Mouse (Mus musculus): ENCODE measurements around the gene Fbxo3. TPM values are rescaled to one million over a fixed set of nuclear protein-coding genes. Genes with fewer than 3 reads are reported as not detected.
"Not testable (repeated sequence)": the region's sequence is repeated elsewhere in the genome, so short reads cannot be mapped to it uniquely, and the experiment has no call there.

Gene Fbxo3
- polyA plus RNA-seq (2014; fragmentation: Nextera tagmentation; extraction: Ambion mirVana) = 49.6 and 53.4 TPM in 2 replicates

GRCm38 (mm10) chr2:104027458-104028138 is at the start of gene Fbxo3:
Gene Fbxo3 (plus strand): TSS chr2:104027721.
- Histone ChIP-seq H3K27ac (ENCODE audit: low read depth) (peak within 1 kb of the TSS; percentile 3; the same call in 1 of the 2 replicates), H3K4me2 (ENCODE audit: low read length) (peak within 1 kb of the TSS; percentile 58), H3K27me3 (replicated peaks; ENCODE audit: control insufficient read depth, insufficient read depth, low read length) (no peaks in the 10 kb centered on the region), H3K9me3 (ENCODE audit: control insufficient read depth, low read length) (no peaks in the 10 kb centered on the region), H3K4me1 (replicated peaks; ENCODE audit: control insufficient read depth, insufficient read depth, low read length) (peaks cover 12% of the 10 kb centered on the region), H3K4me3 (ENCODE audit: low read depth, low read length) (peak within 1 kb of the TSS; percentile 65), H3K36me3 (ENCODE audit: control insufficient read depth, insufficient read depth, low read length) (peaks cover 12% of the 10 kb centered on the region; the same call in 1 of the 2 replicates), H3K9ac (ENCODE audit: low read length) (peak within 1 kb of the TSS; percentile 73)
- WGBS = under 1% methylated on average over 41 of the region's 44 CpGs
- DNase-seq (ENCODE audit: low spot score) = peak; percentile 94
- peak; percentile 97 for ATAC-seq (replicated peaks; ENCODE audit: low FRiP score, low TSS enrichment, low read depth)

- WGBS = 7% methylated on average over 5 of the region's 5 CpGs
- Histone ChIP-seq H3K9ac (ENCODE audit: low read length) (no peak overlapping the region), H3K9me3 (ENCODE audit: control insufficient read depth, low read length) (no peaks in the 10 kb centered on the region), H3K36me3 (ENCODE audit: control insufficient read depth, insufficient read depth, low read length) (no peaks in the 10 kb centered on the region), H3K4me3 (ENCODE audit: low read depth, low read length) (no peak overlapping the region), H3K27ac (ENCODE audit: low read depth) (no peak overlapping the region), H3K27me3 (replicated peaks; ENCODE audit: control insufficient read depth, insufficient read depth, low read length) (no peaks in the 10 kb centered on the region), H3K4me2 (ENCODE audit: low read length) (no peak overlapping the region), H3K4me1 (replicated peaks; ENCODE audit: control insufficient read depth, insufficient read depth, low read length) (no peaks in the 10 kb centered on the region)
- ATAC-seq (replicated peaks; ENCODE audit: low FRiP score, low TSS enrichment, low read depth) = 0 out of 2 replicates have a peak, but pooled peaks have one; percentile 58
- DNase-seq (ENCODE audit: low spot score) = peak; percentile 90
These were observed 45.3 kb upstream of the Fbxo3 start for GRCm38 (mm10) chr2:103982250-103982649.

- Histone ChIP-seq H3K4me2 (ENCODE audit: low read length) (no peak overlapping the region), H3K4me3 (ENCODE audit: low read depth, low read length) (no peak overlapping the region), H3K27ac (ENCODE audit: low read depth) (no peak overlapping the region), H3K9me3 (ENCODE audit: control insufficient read depth, low read length) (no peaks in the 10 kb centered on the region), H3K27me3 (replicated peaks; ENCODE audit: control insufficient read depth, insufficient read depth, low read length) (no peaks in the 10 kb centered on the region), H3K4me1 (replicated peaks; ENCODE audit: control insufficient read depth, insufficient read depth, low read length) (no peaks in the 10 kb centered on the region), H3K9ac (ENCODE audit: low read length) (no peak overlapping the region), H3K36me3 (ENCODE audit: control insufficient read depth, insufficient read depth, low read length) (no peaks in the 10 kb centered on the region)
- DNase-seq (ENCODE audit: low spot score) (no peak), ATAC-seq (replicated peaks; ENCODE audit: low FRiP score, low TSS enrichment, low read depth) (no peak)
- WGBS = 88% methylated on average over 10 of the region's 10 CpGs
These were observed 44.4 kb upstream of the Fbxo3 start for GRCm38 (mm10) chr2:103983146-103983545.

GRCm38 (mm10) chr2:103987595-103987994 is 39.9 kb upstream of the Fbxo3 start:
- not testable (repeated sequence) for H3K27me3 ChIP-seq (replicated peaks; ENCODE audit: control insufficient read depth, insufficient read depth, low read length); H3K36me3 ChIP-seq (ENCODE audit: control insufficient read depth, insufficient read depth, low read length); H3K4me2 ChIP-seq (ENCODE audit: low read length); H3K4me3 ChIP-seq (ENCODE audit: low read depth, low read length); ATAC-seq (replicated peaks; ENCODE audit: low FRiP score, low TSS enrichment, low read depth); H3K27ac ChIP-seq (ENCODE audit: low read depth); DNase-seq (ENCODE audit: low spot score); H3K9me3 ChIP-seq (ENCODE audit: control insufficient read depth, low read length); H3K9ac ChIP-seq (ENCODE audit: low read length); H3K4me1 ChIP-seq (replicated peaks; ENCODE audit: control insufficient read depth, insufficient read depth, low read length)
- 69% methylated on average over 6 of the region's 8 CpGs for WGBS

GRCm38 (mm10) chr2:103989724-103990123 is 37.8 kb upstream of the Fbxo3 start:
- ATAC-seq (replicated peaks; ENCODE audit: low FRiP score, low TSS enrichment, low read depth) = no peak
- DNase-seq (ENCODE audit: low spot score) = no peak
- H3K36me3 ChIP-seq (ENCODE audit: control insufficient read depth, insufficient read depth, low read length) = no peaks in the 10 kb centered on the region
- H3K27ac ChIP-seq (ENCODE audit: low read depth) = no peak overlapping the region
- H3K4me2 ChIP-seq (ENCODE audit: low read length) = no peak overlapping the region
- WGBS = 90% methylated on average over 6 of the region's 6 CpGs
- no peaks in the 10 kb centered on the region for H3K9me3 ChIP-seq (ENCODE audit: control insufficient read depth, low read length)
- no peak overlapping the region for H3K9ac ChIP-seq (ENCODE audit: low read length)
- H3K27me3 ChIP-seq (replicated peaks; ENCODE audit: control insufficient read depth, insufficient read depth, low read length) = 0 out of 2 replicates have a peak, but pooled peaks cover 7% of the 10 kb centered on the region
- no peak overlapping the region for H3K4me3 ChIP-seq (ENCODE audit: low read depth, low read length)
- H3K4me1 ChIP-seq (replicated peaks; ENCODE audit: control insufficient read depth, insufficient read depth, low read length) = no peaks in the 10 kb centered on the region

- H3K4me1 ChIP-seq (replicated peaks; ENCODE audit: control insufficient read depth, insufficient read depth, low read length) = no peaks in the 10 kb centered on the region
- no peak overlapping the region for H3K9ac ChIP-seq (ENCODE audit: low read length)
- no peaks in the 10 kb centered on the region for H3K36me3 ChIP-seq (ENCODE audit: control insufficient read depth, insufficient read depth, low read length)
- DNase-seq (ENCODE audit: low spot score) (no peak), ATAC-seq (replicated peaks; ENCODE audit: low FRiP score, low TSS enrichment, low read depth) (no peak)
- no peak overlapping the region for H3K27ac ChIP-seq (ENCODE audit: low read depth)
- H3K4me2 ChIP-seq (ENCODE audit: low read length) = no peak overlapping the region
- H3K27me3 ChIP-seq (replicated peaks; ENCODE audit: control insufficient read depth, insufficient read depth, low read length) = 0 out of 2 replicates have a peak, but pooled peaks cover 7% of the 10 kb centered on the region
- no peaks in the 10 kb centered on the region for H3K9me3 ChIP-seq (ENCODE audit: control insufficient read depth, low read length)
- no peak overlapping the region for H3K4me3 ChIP-seq (ENCODE audit: low read depth, low read length)
These were observed 36.2 kb upstream of the Fbxo3 start for GRCm38 (mm10) chr2:103991303-103991702.

GRCm38 (mm10) chr2:103992162-103992561 is 35.4 kb upstream of the Fbxo3 start:
- no peak overlapping the region for H3K27ac ChIP-seq (ENCODE audit: low read depth)
- WGBS = 64% methylated on average over 9 of the region's 9 CpGs
- ATAC-seq (replicated peaks; ENCODE audit: low FRiP score, low TSS enrichment, low read depth) (no peak), DNase-seq (ENCODE audit: low spot score) (no peak)
- H3K36me3 ChIP-seq (ENCODE audit: control insufficient read depth, insufficient read depth, low read length) = no peaks in the 10 kb centered on the region
- H3K9me3 ChIP-seq (ENCODE audit: control insufficient read depth, low read length) = no peaks in the 10 kb centered on the region
- 0 out of 2 replicates have a peak, but pooled peaks cover 7% of the 10 kb centered on the region for H3K27me3 ChIP-seq (replicated peaks; ENCODE audit: control insufficient read depth, insufficient read depth, low read length)
- no peaks in the 10 kb centered on the region for H3K4me1 ChIP-seq (replicated peaks; ENCODE audit: control insufficient read depth, insufficient read depth, low read length)
- no peak overlapping the region for H3K9ac ChIP-seq (ENCODE audit: low read length)
- no peak overlapping the region for H3K4me2 ChIP-seq (ENCODE audit: low read length)
- no peak overlapping the region for H3K4me3 ChIP-seq (ENCODE audit: low read depth, low read length)

GRCm38 (mm10) chr2:103992618-103993332 is 34.7 kb upstream of the Fbxo3 start:
- no peaks in the 10 kb centered on the region for H3K9me3 ChIP-seq (ENCODE audit: control insufficient read depth, low read length)
- 29% methylated on average over 17 of the region's 17 CpGs for WGBS
- no peaks in the 10 kb centered on the region for H3K4me1 ChIP-seq (replicated peaks; ENCODE audit: control insufficient read depth, insufficient read depth, low read length)
- ATAC-seq (replicated peaks; ENCODE audit: low FRiP score, low TSS enrichment, low read depth) (no peak), DNase-seq (ENCODE audit: low spot score) (no peak)
- no peak overlapping the region for H3K27ac ChIP-seq (ENCODE audit: low read depth)
- no peak overlapping the region for H3K9ac ChIP-seq (ENCODE audit: low read length)
- H3K4me3 ChIP-seq (ENCODE audit: low read depth, low read length) = no peak overlapping the region
- no peak overlapping the region for H3K4me2 ChIP-seq (ENCODE audit: low read length)
- H3K27me3 ChIP-seq (replicated peaks; ENCODE audit: control insufficient read depth, insufficient read depth, low read length) = 0 out of 2 replicates have a peak, but pooled peaks cover 7% of the 10 kb centered on the region
- H3K36me3 ChIP-seq (ENCODE audit: control insufficient read depth, insufficient read depth, low read length) = no peaks in the 10 kb centered on the region

Data from intestine, embryonic 14.5 days (tissue).